Mouse (Mus musculus): ENCODE measurements around the gene Zdhhc5. TPM values are rescaled to one million over a fixed set of nuclear protein-coding genes. Genes with fewer than 3 reads are reported as not detected.
"Not testable (repeated sequence)": the region's sequence is repeated elsewhere in the genome, so short reads cannot be mapped to it uniquely, and the experiment has no call there.

Zdhhc5 gene
- polyA plus RNA-seq, 1 experiment: 61.8 TPM

DNA sequence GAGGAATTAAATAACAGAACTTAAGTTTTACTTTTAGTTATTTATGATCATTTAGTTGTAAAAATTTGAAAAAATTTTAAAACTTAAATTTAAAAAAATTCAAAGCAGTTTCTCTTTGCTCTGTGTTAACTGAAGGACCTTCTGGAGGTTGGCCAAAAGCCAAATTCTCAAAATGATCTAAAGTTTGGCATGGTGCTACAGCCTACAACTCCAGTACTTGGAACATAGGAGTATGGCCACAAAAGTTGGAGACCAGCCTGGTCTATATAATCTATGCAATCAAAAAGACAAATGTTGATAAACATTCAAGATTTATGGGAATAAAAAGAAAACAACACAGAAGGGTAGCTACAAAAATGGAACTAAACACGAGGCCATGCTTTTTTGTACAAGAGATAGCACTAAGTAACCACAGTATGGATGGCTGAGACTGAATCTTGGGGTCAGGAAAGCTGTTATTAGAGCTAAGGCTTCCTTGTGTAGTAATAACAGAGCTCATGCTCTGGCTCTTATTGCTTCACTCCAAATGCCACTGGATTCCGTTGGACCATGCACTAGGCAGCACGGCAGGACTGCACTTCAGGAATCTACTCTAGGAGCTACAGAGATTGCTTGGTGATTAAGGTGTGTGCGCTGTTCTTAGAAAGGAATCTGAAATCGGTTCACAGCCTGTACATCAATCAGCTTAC lies 19.8 kb downstream of the Zdhhc5 start:
- no peak for DNase-seq (ENCODE audit: low read depth)

DNA sequence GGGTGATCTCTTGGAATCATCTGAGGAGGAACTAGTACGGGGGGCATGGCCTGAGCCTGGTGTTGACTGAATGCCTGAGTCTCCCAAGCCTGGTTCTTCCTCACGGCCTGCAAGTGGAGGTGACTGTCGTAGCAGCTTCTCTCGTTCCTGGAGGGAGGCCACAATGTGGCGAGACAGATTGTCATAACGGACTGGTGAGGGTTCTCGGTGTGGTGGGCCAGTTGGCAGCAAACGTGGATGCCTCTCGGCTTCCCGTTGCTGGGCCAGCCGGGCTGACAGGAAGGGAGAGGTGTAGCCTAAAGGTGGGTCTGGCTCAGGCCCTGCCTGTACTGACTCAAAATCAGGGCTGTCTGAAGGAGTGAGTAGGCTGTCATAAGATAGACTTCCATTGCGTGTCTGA lies 24.9 kb downstream of the Zdhhc5 start:
- DNase-seq (ENCODE audit: low read depth): no peak

DNA sequence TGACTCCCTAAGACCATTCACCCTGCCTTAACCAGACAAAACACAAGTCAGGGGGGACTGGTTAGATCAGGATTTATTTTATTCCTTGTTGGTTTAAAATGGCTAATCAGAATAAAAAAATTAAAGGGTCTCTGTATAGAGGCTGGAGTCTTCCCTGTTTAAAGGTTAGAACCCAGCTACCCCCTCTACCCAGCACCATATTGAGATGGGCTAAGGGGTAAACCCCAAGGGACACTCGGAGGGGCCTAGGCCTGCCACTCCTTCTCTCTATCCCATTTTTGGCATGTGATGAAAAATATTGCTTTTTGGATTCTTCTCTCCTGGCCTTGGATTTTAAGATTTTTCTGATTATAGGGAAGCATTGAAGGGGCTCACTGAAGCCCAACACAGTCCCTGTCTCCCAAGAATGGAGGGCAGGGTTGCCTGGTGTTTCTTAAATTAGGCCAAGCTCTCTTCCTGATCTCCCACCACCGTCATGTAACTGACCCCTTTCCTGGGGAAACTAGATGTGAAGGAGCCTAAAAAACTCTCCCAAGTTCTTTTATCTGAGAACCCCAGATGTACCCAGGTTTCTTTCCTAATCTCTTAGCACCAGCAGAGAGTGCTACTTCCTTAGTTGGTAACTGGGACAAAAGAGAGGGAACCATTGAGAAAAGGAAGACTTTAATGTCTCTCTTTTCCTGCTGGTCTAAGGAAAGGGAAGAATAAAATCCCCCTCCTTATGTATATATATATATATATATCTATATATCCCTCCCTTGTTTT lies 26.7 kb downstream of the Zdhhc5 start:
- no peak for DNase-seq (ENCODE audit: low read depth)

DNA sequence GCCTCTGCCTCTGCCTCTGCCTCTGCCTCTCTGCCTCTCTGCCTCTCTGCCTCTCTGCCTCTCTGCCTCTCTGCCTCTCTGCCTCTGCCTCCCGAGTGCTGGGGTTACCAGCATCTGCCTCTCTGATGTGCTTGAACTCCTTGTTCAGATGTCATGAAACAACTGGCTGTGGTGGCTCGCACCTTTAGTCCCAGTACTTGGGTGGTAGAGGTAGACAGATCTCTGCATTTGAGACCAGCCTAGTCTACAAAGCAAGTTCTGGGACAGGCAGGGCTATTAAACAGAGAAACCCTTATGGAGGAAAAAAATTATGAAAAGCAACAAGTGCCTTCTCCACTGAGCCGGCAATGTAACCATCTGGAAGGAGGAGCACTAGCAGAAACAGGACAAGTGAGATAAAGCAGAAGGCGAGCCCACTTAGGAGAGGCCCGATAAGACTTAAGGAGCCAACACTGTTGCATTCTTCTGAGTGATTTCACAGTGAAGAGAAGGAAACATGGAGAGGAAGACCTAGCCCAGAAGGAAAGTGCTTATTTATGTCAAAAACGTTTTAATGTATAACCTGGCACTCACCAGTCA lies 32.3 kb downstream of the Zdhhc5 start:
- DNase-seq (ENCODE audit: low read depth): no peak

DNA sequence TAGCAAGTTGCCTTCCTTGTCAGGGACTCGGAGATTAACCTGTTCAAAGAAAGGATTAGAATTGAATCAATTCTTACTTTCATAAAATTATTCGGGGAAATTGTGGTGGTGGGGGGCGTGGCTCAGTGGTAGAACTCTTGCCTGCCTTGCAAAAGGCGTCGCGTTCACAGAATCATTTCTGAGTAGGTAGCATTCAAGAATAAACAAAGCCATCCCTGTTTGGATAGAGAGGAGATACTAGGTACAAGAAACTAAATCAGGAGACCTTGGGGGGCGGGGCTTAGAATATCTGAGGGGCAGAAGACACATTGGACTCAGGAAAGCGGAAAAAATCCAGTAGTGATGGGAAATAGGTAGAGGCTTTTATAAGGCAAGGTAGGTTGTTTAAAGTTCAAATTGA lies 36.0 kb downstream of the Zdhhc5 start, which contains the start of gene Tmx2:
Tmx2 (minus strand) TSS at position 125 of the 400 bp plus-strand sequence.
- no peak for DNase-seq (ENCODE audit: low read depth)

DNA sequence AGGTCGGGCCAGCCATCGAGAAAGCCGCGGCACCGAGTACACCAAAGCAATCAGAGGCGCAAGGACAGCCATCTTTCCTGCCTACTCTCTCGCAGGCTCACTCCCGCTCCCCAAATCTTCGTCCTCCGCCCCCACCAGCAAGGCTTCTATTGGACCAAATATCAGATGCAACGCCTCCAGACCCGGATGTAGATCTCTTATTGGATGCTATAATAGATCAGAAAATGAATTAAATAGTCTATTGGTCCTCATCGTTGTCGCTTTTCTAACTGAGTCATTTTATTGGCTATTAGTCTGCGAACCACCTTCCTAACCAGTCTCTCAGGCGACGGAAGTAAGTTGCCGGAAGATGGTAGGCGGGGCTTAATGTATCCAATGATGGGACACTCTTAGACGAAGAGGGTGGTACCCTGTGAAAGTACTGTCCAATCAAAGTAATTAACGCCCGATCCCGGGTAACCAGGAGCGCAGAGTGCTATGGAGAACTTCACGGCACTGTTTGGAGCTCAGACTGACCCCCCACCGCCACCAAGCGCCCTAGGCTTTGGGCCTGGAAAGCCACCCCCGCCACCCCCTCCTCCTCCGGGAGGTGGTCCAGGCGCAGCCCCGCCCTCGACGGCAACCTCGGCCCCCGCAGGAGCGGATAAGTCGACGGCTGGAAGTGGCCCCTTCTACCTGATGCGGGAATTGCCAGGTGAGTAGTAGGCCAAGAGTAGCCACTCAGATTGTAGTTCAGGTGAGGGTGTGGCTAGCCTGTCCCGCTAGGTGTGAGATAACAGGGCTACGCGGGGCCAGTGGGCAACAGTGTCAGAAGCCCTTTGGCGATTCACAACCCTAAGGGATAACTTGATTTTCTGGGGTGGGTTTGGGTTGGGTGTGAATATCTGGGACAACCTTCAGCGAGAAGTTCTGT lies 36.8 kb downstream of the Zdhhc5 start, which contains the start of the genes Gm28635 and Med19:
Gm28635 (minus strand) TSS at position 74 of the 913 bp plus-strand sequence.
Med19 (plus strand) TSS at position 435 of the 913 bp plus-strand sequence.
- peak; percentile 99 for DNase-seq (ENCODE audit: low read depth)

DNA sequence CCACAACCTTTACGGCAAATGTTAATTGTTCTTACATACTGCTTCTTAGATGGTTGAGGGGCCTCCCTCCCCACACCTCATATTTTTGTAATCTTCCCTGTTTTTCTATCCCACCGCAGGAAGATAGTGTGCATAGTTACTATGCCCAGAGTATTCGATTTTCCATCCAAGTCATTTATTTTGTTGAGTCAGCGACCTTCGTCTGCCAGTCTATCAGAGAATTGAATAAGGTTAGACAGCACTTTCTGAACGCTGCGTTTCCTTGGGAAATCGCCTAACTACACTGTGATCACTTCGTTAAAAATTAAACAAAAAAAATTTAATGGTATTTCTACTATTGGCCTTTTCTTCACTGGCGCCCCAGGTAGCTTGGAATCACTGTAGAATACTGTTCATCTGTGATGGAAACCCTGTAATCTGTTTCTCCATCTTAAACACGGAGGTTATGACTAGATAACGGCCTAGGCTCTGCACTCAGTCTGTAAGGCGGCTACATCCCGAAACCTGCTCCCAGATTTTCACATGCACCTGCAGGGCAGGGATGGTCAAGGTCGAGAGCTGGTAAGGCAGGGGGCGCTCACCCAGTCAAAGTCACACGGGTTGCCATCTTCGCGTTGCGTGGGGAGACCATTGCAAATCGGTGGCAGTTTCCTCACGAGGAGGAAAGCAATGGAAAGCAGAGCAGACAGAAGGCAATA lies 37.6 kb downstream of the Zdhhc5 start:
- no peak for DNase-seq (ENCODE audit: low read depth)

DNA sequence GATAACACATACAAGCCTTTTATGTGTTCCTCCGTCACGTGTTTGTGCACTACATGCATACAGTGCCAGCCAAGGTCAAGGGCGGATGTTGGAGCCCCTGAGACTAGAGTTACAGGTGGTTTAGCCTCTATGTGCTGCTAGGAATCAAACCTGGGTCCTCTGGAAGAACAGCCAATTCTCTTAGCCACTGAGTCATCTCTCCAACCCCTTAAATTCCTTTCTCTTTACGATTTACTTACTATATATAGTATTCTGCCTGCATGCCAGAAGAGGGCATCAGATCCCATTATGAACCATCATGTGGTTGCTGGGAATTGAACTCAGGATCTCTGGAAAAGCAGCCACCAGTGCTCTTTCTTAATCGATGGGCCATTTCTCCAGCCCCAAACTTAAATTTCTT lies 43.4 kb downstream of the Zdhhc5 start:
- not testable (repeated sequence) for DNase-seq (ENCODE audit: low read depth)

DNA sequence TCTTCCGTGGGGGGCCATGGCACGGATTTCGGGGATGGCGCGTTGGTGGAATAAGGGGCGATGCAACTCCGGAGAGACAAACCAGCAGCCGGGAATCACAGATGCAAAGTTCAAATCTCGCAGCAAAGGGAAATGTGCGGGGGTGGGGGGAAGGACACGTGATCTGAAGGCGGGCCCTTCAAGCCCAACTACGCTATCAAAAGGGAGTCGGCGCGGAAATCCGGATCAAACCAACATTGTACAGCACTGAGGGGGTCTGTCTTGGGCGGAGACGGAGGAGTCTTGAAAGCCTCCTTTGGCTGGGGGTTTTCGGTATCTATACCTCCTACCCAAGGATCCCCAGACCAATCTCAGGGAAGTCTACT lies 44.4 kb downstream of the Zdhhc5 start, which contains the start of gene Selenoh:
Selenoh (minus strand) TSS at position 202 of the 365 bp plus-strand sequence.
- DNase-seq (ENCODE audit: low read depth): no peak

DNA sequence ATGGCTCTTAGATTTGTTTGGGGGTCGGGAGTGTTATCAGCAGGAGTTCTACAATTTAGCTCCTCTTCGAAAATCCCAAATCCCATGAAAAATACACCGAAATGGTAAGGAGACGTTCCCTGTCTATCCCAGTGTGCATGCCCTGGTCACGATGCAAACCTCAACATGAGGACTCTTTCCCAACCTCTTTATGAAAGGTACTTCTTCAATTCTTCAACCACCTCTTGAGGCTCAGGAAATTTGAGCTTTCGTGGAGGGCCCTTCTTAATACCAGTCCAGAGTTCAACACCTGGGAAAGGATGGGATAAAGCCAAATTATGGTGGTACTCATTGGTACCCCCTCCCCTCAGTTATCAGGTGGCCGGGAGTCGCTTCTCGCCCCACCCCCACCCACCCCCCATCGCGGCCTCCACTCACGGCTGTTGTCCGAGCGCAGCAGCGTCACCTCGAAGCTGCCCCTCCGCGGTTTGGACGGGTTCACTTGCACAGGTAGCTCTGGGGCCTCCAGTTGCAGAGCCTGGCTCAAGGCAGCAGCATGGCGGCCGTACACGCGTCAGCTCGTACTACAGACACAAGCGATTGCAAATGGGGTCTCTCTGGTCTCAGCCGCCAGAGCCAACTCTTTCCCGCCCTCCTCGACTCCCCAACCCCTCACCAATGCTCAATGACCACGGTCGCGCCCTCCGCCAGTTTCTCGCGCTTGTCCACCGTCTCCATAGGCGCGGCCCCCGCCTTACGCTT lies 45.0 kb downstream of the Zdhhc5 start:
- no peak for DNase-seq (ENCODE audit: low read depth)

DNA sequence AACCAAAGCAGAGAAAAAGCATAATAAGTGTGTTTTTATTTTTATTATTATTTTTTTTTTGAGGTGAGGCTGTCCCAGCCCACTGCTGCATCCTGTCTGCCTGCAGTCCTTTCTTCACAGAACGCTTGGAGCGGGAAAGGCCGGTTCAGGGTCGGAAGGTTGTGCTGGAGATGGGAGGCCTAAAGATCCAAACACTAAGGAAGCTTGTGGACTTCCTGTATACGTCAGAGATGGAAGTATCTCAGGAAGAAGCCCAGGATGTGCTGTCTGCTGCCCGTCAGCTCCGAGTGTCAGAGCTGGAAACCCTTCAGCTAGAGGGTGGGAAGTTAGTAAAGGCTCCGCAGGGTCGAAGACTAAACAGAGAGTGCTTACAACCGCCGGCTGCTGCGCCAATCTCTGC lies 48.9 kb downstream of the Zdhhc5 start:
- DNase-seq (ENCODE audit: low read depth): no peak

DNA sequence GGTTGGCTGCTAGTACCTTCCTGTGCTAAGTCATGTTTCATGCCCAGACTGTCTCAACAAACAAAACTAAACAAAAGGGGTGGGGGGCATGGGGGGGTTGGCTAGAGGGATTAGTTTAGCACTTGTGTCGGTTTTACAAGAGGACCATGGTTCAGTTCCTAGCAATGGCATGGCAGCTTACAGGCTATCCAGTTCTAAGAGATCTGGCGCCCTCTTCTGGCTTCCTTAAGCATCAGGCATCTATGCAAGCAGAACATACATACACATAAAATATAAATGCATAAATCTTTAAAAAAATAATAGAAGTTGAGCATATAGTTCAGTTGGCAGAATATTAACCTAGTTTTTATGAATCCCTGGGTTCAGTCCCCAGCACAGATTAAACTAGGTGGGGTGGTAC lies 52.1 kb downstream of the Zdhhc5 start:
- no peak for DNase-seq (ENCODE audit: low read depth)

DNA sequence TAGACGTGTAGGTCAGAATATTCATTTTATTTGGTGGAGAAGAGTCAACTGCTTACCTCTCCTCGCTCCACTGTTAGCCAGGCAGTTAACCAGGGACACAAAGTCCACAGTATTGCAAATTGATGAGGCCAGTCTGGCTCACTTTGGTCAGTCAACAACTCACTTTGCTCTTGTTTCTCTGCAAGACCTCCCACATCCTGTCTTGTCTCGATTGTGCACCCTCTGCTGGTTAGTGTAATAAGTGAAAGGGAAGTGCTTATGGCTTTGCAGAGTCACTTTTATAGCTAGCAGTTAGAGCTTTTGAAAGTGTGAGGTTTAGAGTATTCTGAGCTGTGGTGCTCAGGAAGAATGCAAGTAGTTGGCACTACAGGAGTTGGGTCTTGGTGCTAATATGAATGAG lies 54.7 kb downstream of the Zdhhc5 start:
- no peak for DNase-seq (ENCODE audit: low read depth)

DNA sequence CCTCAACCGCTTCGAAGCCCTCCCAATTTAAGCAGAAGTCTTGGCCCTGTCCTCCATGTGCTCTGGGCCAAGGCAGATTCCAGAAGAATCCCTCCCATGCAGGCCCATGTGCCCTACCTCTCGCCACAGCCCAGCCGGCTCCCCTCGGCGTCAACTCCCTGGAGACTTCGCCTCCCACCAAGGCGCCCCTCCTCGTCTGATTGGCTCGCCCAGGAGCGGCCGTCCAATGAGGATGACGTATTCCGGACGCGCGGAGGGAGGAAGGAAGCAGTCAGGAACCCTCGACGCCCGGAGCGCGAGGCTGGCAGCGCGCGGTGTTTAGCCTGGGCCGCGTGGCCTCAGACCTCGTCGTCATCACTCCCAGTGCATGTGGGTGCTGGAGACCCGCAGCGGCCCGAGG lies 56.2 kb downstream of the Zdhhc5 start, which contains the start of gene Btbd18:
Btbd18 (plus strand) TSS at position 274 of the 400 bp plus-strand sequence.
- no peak for DNase-seq (ENCODE audit: low read depth)

DNA sequence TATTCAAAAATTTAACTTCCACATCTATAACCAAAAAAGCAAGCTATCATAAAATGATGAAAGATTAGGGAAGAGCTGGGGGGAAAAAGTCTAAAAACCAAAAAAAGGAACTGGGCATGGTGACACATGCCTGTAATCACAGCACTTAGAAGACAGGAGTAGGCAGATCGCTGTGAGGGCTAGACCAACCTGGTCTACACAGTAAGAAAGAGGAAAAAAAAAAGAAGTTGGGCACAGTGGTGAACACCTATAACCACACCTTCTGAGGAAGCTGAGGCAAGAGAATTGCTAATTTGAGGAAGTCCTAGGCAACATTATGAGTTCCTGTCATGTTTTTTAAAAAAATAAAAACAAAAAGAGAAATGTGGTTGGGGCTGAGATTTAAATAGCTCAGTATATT lies 59.1 kb downstream of the Zdhhc5 start:
- DNase-seq (ENCODE audit: low read depth): no peak

DNA sequence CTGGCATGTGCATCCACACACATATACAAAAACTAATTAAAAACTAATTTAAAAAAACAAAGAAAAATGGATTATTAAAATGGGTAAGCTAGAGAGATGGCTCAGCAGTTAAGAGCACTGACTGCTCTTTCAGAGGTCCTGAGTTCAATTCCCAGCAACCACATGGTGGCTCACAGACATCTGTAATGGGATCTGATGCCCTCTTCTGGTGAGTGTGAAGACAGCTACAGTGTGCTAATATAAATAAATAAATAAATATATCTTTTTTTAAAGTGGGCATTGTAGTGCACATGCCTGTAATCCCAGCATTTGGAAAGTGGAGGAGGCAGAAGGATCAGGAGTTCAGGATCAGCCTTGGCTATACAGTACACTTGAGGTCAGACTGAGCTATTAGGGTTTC lies 61.6 kb downstream of the Zdhhc5 start:
- DNase-seq (ENCODE audit: low read depth): no peak

DNA sequence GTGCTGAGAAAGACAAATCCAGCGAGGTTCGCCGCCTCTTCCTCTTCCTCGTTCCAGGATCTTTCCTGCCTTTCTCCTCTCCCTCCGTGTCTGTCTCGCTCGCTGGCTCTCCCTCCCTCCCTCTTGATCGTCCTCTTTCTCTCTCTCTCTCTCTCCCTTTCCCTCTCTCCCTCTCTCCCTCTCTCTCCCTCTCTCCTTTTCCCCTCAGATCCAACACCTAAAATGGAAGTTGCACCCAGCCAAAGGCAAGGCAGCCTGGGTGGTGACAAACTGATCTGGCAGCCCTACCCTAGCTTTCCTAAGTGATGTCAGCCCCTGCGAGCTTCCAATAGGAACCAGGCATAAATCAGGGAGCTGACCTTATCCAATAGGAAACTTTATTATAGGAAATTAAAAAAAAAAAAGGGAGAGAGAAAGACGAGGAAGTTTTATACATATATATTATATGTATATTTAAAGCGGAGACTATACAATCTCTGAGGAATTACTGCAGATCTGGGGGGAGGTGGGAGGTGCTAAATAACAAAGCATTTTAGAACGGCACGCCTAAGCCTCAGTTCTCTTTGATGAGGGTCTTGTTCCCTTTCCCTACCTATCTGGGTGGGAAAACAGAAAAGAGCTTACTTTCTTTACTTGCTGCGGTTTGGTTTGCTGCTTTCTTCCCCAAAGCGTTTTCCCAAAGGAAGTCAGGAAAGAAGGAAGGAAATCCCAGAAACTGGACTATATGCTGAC lies 64.3 kb downstream of the Zdhhc5 start, which contains the start of gene Ctnnd1:
Ctnnd1 (minus strand) TSS at position 302 of the 732 bp plus-strand sequence.
- DNase-seq (ENCODE audit: low read depth): no peak

DNA sequence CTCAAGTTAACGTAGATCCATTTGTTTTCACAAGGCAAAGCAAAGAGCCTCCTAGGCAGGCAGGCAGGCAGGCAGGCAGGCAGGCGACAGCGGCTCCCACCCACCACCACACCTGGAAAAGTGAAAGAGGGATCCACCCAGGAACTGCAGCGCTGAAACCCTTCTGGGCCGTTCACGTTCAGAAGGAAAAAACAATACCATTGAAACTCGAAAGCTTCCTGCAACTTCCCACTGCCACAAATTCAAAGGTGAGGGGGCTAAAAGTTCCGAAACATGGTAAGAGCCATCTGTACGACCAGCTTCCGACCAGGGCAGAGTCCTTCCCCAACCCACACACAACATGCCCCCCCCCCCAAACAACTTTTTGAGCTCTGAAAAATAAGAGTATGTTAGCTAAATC lies 65.3 kb downstream of the Zdhhc5 start:
- DNase-seq (ENCODE audit: low read depth): no peak

DNA sequence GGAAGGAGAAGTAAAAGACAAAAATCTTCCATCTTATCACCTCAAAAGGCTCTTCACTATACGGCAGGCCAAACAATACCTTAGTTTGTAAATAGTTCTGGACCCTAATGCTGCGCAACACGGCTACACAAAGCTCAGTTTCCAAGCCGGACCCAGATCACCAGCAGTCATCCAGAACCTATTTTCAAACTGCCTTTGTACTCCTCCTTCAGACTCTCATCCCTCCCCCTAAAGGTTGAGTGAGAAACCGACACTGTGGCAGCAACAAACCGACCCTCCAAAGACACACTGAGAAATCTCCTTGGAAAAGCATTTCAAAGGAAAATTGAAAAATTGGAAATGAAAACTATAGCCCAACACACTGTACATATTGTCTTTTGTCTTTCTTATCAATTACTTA lies 66.6 kb downstream of the Zdhhc5 start:
- no peak for DNase-seq (ENCODE audit: low read depth)

All from gonadal fat pad, adult 2 months (tissue).